Mouse (Mus musculus): Measurements from ENCODE around the gene Dglucy.

Gene Dglucy

GRCm38 (mm10) chr12:100778934-100779865 lies at the start of gene Dglucy:
Dglucy (plus strand) TSS chr12:100779057.
- CTCF ChIA-PET, result interaction anchor here in 3 of 4 experiments (0.5 to 0.9 kb wide), 4 partner anchors 54 to 158 kb away, joined by 3 to 5 read pairs (median 3); no protein-coding TSS in a partner anchor
- POLR2A ChIA-PET, result interaction anchor here in 3 of 4 experiments (0.6 to 3.0 kb wide), 21 partner anchors 8 to 98 kb away, joined by 3 to 16 read pairs (median 4); no protein-coding TSS in a partner anchor

- POLR2A ChIA-PET, result no interaction called here
- CTCF ChIA-PET, result interaction anchor here in 1 of 4 experiments (0.6 kb wide), 1 partner anchor 11 kb away, joined by 3 read pairs; no protein-coding TSS in a partner anchor
Measured at GRCm38 (mm10) chr12:100735156-100735555, 43.7 kb upstream of the Dglucy start.

- ChIA-PET CTCF (no interaction called here), POLR2A (no interaction called here)
Measured at GRCm38 (mm10) chr12:100735581-100735980, 43.3 kb upstream of the Dglucy start.

- ChIA-PET CTCF (no interaction called here), POLR2A (interaction anchor here in 1 of 4 experiments (0.6 kb wide), 1 partner anchor 13 kb away, joined by 4 read pairs; no protein-coding TSS in a partner anchor)
Measured at GRCm38 (mm10) chr12:100738498-100738897, 40.4 kb upstream of the Dglucy start.

GRCm38 (mm10) chr12:100739011-100739570 lies 39.8 kb upstream of the Dglucy start:
- ChIA-PET POLR2A (no interaction called here), CTCF (no interaction called here)

- ChIA-PET POLR2A (no interaction called here), CTCF (no interaction called here)
Measured at GRCm38 (mm10) chr12:100740313-100740712, 38.5 kb upstream of the Dglucy start.

GRCm38 (mm10) chr12:100742468-100742867 lies 36.4 kb upstream of the Dglucy start:
- ChIA-PET CTCF (interaction anchor here in 2 of 4 experiments (0.6 to 0.7 kb wide), 2 partner anchors 46 to 429 kb away, joined by 3 to 4 read pairs; no protein-coding TSS in a partner anchor), POLR2A (no interaction called here)

- CTCF ChIA-PET, result interaction anchor here in 2 of 4 experiments (0.6 to 1.0 kb wide), 3 partner anchors 88 to 183 kb away, joined by 3 to 5 read pairs (median 3); no protein-coding TSS in a partner anchor
- POLR2A ChIA-PET, result interaction anchor here in 1 of 4 experiments (0.9 kb wide), 1 partner anchor 116 kb away, joined by 3 read pairs; no protein-coding TSS in a partner anchor
Measured at GRCm38 (mm10) chr12:100752977-100753376, 25.9 kb upstream of the Dglucy start.

GRCm38 (mm10) chr12:100753716-100754115 lies 25.1 kb upstream of the Dglucy start:
- ChIA-PET POLR2A (interaction anchor here in 1 of 4 experiments (0.9 kb wide), 1 partner anchor 116 kb away, joined by 3 read pairs; no protein-coding TSS in a partner anchor), CTCF (no interaction called here)

- ChIA-PET CTCF (interaction anchor here (0.6 to 1.6 kb wide), 10 partner anchors 12 to 1110 kb away, joined by 3 to 6 read pairs (median 4); no protein-coding TSS in a partner anchor), POLR2A (interaction anchor here (0.6 to 1.3 kb wide), 9 partner anchors 15 to 540 kb away, joined by 3 to 5 read pairs (median 4); partner anchors contain the start of genes Dglucy (in 1 of the 4) and Gpr68 (in 1 of the 4))
Measured at GRCm38 (mm10) chr12:100757427-100757826, 21.4 kb upstream of the Dglucy start.

- ChIA-PET POLR2A (no interaction called here), CTCF (interaction anchor here in 1 of 4 experiments (0.6 kb wide), 1 partner anchor 162 kb away, joined by 3 read pairs; no protein-coding TSS in a partner anchor)
Measured at GRCm38 (mm10) chr12:100762663-100763425, 16.0 kb upstream of the Dglucy start.

GRCm38 (mm10) chr12:100764329-100765018 lies 14.4 kb upstream of the Dglucy start:
- ChIA-PET POLR2A (interaction anchor here in 1 of 4 experiments (0.7 kb wide), 1 partner anchor 39 kb away, joined by 3 read pairs; no protein-coding TSS in a partner anchor), CTCF (no interaction called here)

GRCm38 (mm10) chr12:100769871-100770270 lies 9.0 kb upstream of the Dglucy start:
- ChIA-PET POLR2A (interaction anchor here in 2 of 4 experiments (1.0 to 1.1 kb wide), 2 partner anchors 9 to 44 kb away, joined by 3 read pairs; partner anchors contain the start of gene Dglucy (in 1 of the 2)), CTCF (interaction anchor here in 1 of 4 experiments (0.6 to 1.0 kb wide), 2 partner anchors 13 to 524 kb away, joined by 4 to 5 read pairs; no protein-coding TSS in a partner anchor)

GRCm38 (mm10) chr12:100770765-100771164 lies 8.1 kb upstream of the Dglucy start:
- CTCF ChIA-PET, result interaction anchor here in 2 of 4 experiments (0.6 to 0.9 kb wide), 4 partner anchors 10 to 591 kb away, joined by 3 to 4 read pairs (median 3); no protein-coding TSS in a partner anchor
- POLR2A ChIA-PET, result interaction anchor here in 2 of 4 experiments (0.6 to 1.1 kb wide), 3 partner anchors 42 to 305 kb away, joined by 3 to 11 read pairs (median 5); no protein-coding TSS in a partner anchor

- CTCF ChIA-PET, result interaction anchor here (0.5 to 1.9 kb wide), 8 partner anchors 15 to 805 kb away, joined by 3 to 9 read pairs (median 3); no protein-coding TSS in a partner anchor
- POLR2A ChIA-PET, result interaction anchor here in 2 of 4 experiments (1.3 to 1.6 kb wide), 2 partner anchors 8 to 15 kb away, joined by 3 read pairs; no protein-coding TSS in a partner anchor
Measured at GRCm38 (mm10) chr12:100772230-100772984, 6.5 kb upstream of the Dglucy start.

- POLR2A ChIA-PET, result no interaction called here
- CTCF ChIA-PET, result no interaction called here
Measured at GRCm38 (mm10) chr12:100774756-100775155, 4.1 kb upstream of the Dglucy start.

GRCm38 (mm10) chr12:100775291-100775690 lies 3.6 kb upstream of the Dglucy start:
- ChIA-PET CTCF (no interaction called here), POLR2A (no interaction called here)
